Mouse (Mus musculus) MEL (cell line): ENCODE results near the gene Pcgf3. TPM values are rescaled to one million over a fixed set of nuclear protein-coding genes. Genes with fewer than 3 reads are reported as not detected.

Source experiments
- DNase-seq: peaks from one replicate; pipeline ENCODE4 v3.0.0; 2011; ENCODE audit warnings: low read depth, low spot score
- H3K27ac ChIP-seq: 2 replicates; pipeline ENCODE4 v1.5.1; 2012; ENCODE audit warnings: low read depth, mild to moderate bottlenecking, control low read depth, low read length, moderate library complexity; ENCODE audit not compliant: control insufficient read depth
- H3K27me3 ChIP-seq, 2 experiments: fragments of 150-350 bp in 1 of 2; sonication (generic) in 1 of 2; 2 replicates each; pipeline ENCODE4 v1.6.1; 2012; ENCODE audit warnings: low read length in 2 of 2, mild to moderate bottlenecking in 2 of 2, improper control_type of control experiment in 1 of 2, moderate library complexity in 1 of 2; ENCODE audit not compliant: insufficient read depth in 2 of 2, control insufficient read depth in 1 of 2
- H3K36me3 ChIP-seq, 2 experiments: 2 replicates each; pipeline ENCODE4 v1.6.1; 2012 to 2014; ENCODE audit warnings: low read length in 2 of 2, improper control_type of control experiment in 1 of 2, inconsistent platforms in 1 of 2, mild to moderate bottlenecking in 1 of 2; ENCODE audit not compliant: insufficient read depth in 2 of 2, control insufficient read depth in 1 of 2
- H3K4me1 ChIP-seq, 2 experiments: fragments of 150-350 bp in 1 of 2; sonication (generic) in 1 of 2; 2 replicates each; pipeline ENCODE4 v1.6.1; 2012; ENCODE audit warnings: low read length in 2 of 2, improper control_type of control experiment in 1 of 2, mild to moderate bottlenecking in 1 of 2; ENCODE audit not compliant: insufficient read depth in 2 of 2, control insufficient read depth in 1 of 2
- H3K4me3 ChIP-seq, 2 experiments: fragments of 150-350 bp in 1 of 2; sonication (generic) in 1 of 2; 2 replicates each; pipeline ENCODE4 v1.5.1; 2012; ENCODE audit warnings: low read depth in 2 of 2, low read length in 2 of 2, mild to moderate bottlenecking in 2 of 2, moderate library complexity in 2 of 2, control low read depth in 1 of 2, improper control_type of control experiment in 1 of 2; ENCODE audit not compliant: control insufficient read depth in 1 of 2, insufficient read depth in 1 of 2
- H3K79me2 ChIP-seq: 2 replicates; pipeline ENCODE4 v1.6.1; 2012; ENCODE audit warnings: mild to moderate bottlenecking, low read length, moderate library complexity; ENCODE audit not compliant: control insufficient read depth, poor library complexity, insufficient read depth
- H3K9ac ChIP-seq: 2 replicates; pipeline ENCODE4 v1.6.1; 2012; ENCODE audit warnings: low read depth, mild to moderate bottlenecking, control low read depth, low read length, moderate library complexity; ENCODE audit not compliant: control insufficient read depth, poor library complexity, severe bottlenecking
- H3K9me3 ChIP-seq: fragments of 150-350 bp; sonication (generic); replicated peaks from 2 replicates; pipeline ENCODE4 v1.6.1; 2012; ENCODE audit warnings: mild to moderate bottlenecking, low read length, improper control_type of control experiment, moderate library complexity; ENCODE audit not compliant: insufficient read depth
- BHLHE40 ChIP-seq: IDR thresholded peaks from 2 replicates; pipeline ENCODE4 v1.6.1; 2012; ENCODE audit warnings: low read depth, mild to moderate bottlenecking, inconsistent platforms, low read length, improper control_type of control experiment, borderline replicate concordance
- CHD1 ChIP-seq: IDR thresholded peaks from 2 replicates; pipeline ENCODE4 v1.6.1; 2012; ENCODE audit warnings: low read depth, mild to moderate bottlenecking, inconsistent platforms, low read length, improper control_type of control experiment
- E2F4 ChIP-seq: IDR thresholded peaks from 2 replicates; pipeline ENCODE4 v1.6.1; 2011; ENCODE audit warnings: low read depth, low read length, improper control_type of control experiment, borderline replicate concordance
- EP300 ChIP-seq, 2 experiments: IDR thresholded peaks; 2 replicates each; pipeline ENCODE4 v1.6.1; 2011; ENCODE audit warnings: improper control_type of control experiment in 2 of 2, low read length in 2 of 2, low read depth in 1 of 2, mild to moderate bottlenecking in 1 of 2
- ETS1 ChIP-seq: IDR thresholded peaks from 2 replicates; pipeline ENCODE4 v1.6.1; 2012; ENCODE audit warnings: low read depth, mild to moderate bottlenecking, inconsistent platforms, low read length, improper control_type of control experiment, moderate library complexity
- GATA1 ChIP-seq: IDR thresholded peaks from 2 replicates; pipeline ENCODE4 v1.6.1; 2011; ENCODE audit warnings: low read depth, low read length, improper control_type of control experiment
- HCFC1 ChIP-seq: IDR thresholded peaks from 2 replicates; pipeline ENCODE4 v1.6.1; 2012; ENCODE audit warnings: low read depth, mild to moderate bottlenecking, inconsistent platforms, low read length, improper control_type of control experiment, moderate library complexity
- MAZ ChIP-seq: IDR thresholded peaks from 2 replicates; pipeline ENCODE4 v1.6.1; 2012; ENCODE audit warnings: low read depth, mild to moderate bottlenecking, inconsistent platforms, low read length, improper control_type of control experiment
- MXI1 ChIP-seq: IDR thresholded peaks from 2 replicates; pipeline ENCODE4 v1.6.1; 2011; ENCODE audit warnings: mild to moderate bottlenecking, low read depth, low read length, improper control_type of control experiment
- MYC ChIP-seq: IDR thresholded peaks from 2 replicates; pipeline ENCODE4 v1.6.1; 2011; ENCODE audit warnings: low read depth, mild to moderate bottlenecking, low read length, improper control_type of control experiment, moderate library complexity
- NELFE ChIP-seq: IDR thresholded peaks from 2 replicates; pipeline ENCODE4 v1.6.1; 2011; ENCODE audit warnings: low read depth, low read length, improper control_type of control experiment
- NRF1 ChIP-seq: IDR thresholded peaks from 2 replicates; pipeline ENCODE4 v1.6.1; 2014; ENCODE audit warnings: low read depth, mild to moderate bottlenecking, inconsistent platforms, low read length, improper control_type of control experiment, moderate library complexity; ENCODE audit not compliant: poor library complexity, insufficient read depth, severe bottlenecking
- RCOR1 ChIP-seq: IDR thresholded peaks from 2 replicates; pipeline ENCODE4 v1.6.1; 2012; ENCODE audit warnings: low read depth, mild to moderate bottlenecking, inconsistent platforms, low read length, improper control_type of control experiment
- SIN3A ChIP-seq: IDR thresholded peaks from 2 replicates; pipeline ENCODE4 v1.6.1; 2012; ENCODE audit warnings: low read length, improper control_type of control experiment, inconsistent platforms
- TAL1 ChIP-seq: IDR thresholded peaks from 2 replicates; pipeline ENCODE4 v1.6.1; 2012; ENCODE audit warnings: mild to moderate bottlenecking, inconsistent platforms, low read length, moderate library complexity, mixed read lengths
- TBP ChIP-seq: IDR thresholded peaks from 2 replicates; pipeline ENCODE4 v1.8.0; 2011; ENCODE audit warnings: low read depth, low read length, improper control_type of control experiment
- TCF12 ChIP-seq: IDR thresholded peaks from 2 replicates; pipeline ENCODE4 v1.6.1; 2014; ENCODE audit warnings: low read depth, mild to moderate bottlenecking, inconsistent platforms, low read length, improper control_type of control experiment, moderate library complexity
- USF1 ChIP-seq: IDR thresholded peaks from 2 replicates; pipeline ENCODE4 v1.6.1; 2014; ENCODE audit warnings: low read depth, mild to moderate bottlenecking, inconsistent platforms, low read length, improper control_type of control experiment, moderate library complexity
- USF2 ChIP-seq, 2 experiments: IDR thresholded peaks; 2 replicates each; pipeline ENCODE4 v1.6.1; 2011 to 2012; ENCODE audit warnings: improper control_type of control experiment in 2 of 2, low read length in 2 of 2, borderline replicate concordance in 1 of 2, inconsistent platforms in 1 of 2, low read depth in 1 of 2, mild to moderate bottlenecking in 1 of 2; ENCODE audit not compliant: insufficient read depth in 1 of 2
- ZKSCAN1 ChIP-seq: IDR thresholded peaks from 2 replicates; pipeline ENCODE4 v1.6.1; 2012; ENCODE audit warnings: low read depth, mild to moderate bottlenecking, inconsistent platforms, low read length, improper control_type of control experiment, moderate library complexity
- ZMIZ1 ChIP-seq: IDR thresholded peaks from 2 replicates; pipeline ENCODE4 v1.6.1; 2012; ENCODE audit warnings: low read depth, mild to moderate bottlenecking, inconsistent platforms, low read length, improper control_type of control experiment, moderate library complexity
- polyA plus RNA-seq, 2 experiments: library from polyadenylated mRNA; stranded (reverse) in 1 of 2; unstranded in 1 of 2; fragments of >175 nt in 1 of 2; fragments of >200 nt in 1 of 2; gene quantifications; 2 replicates each; pipeline versions ENCODE4 v1.2.1 to v1.2.4; 2012; ENCODE audit warnings: low replicate concordance in 2 of 2, low read depth in 1 of 2; ENCODE audit not compliant: insufficient read length in 2 of 2, insufficient read depth in 1 of 2, missing spikeins in 1 of 2
- total RNA-seq: library from RNA; depleted of rRNA; stranded (reverse); fragments of 300-350 nt; gene quantifications from 2 replicates; pipeline ENCODE4 v1.2.3, GENCODE M21; 2012

Gene Pcgf3
- total and polyA plus RNA-seq, 3 experiments = 7.3 to 26.4 TPM; not detected in 1

DNA sequence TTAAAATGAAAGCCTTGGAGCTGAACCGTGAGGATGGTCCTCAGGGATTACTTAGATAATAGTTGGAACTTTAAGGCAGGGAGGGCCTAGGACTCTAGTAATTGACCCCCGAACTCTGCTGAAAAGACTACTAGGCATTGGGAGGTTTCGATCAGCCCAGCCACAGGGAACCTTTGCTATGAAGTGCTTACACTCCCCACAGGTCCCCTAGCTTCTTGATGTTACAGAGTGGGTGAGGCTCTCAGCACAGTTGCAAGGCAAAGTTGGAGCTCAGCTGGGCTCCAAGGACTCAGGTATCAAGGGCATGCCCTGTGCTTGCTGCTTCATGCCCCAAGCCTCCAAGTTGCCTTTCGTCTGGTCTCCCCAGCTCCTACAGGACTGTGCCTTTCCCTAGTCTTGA is 1.4 kb downstream of the Pcgf3 start:
- H3K4me3 ChIP-seq = peak overlapping the region; percentile 98 to 99
- peak overlapping the region; percentile 99 for H3K9ac ChIP-seq
- TF ChIP-seq MYC = no peak
- TF ChIP-seq E2F4 = no peak
- no peak for TF ChIP-seq MXI1
- TF ChIP-seq NRF1 = no peak
- TF ChIP-seq USF2 (IDR thresholded peaks at IDR 0.05; ENCODE audit: borderline replicate concordance in 1 of 2, insufficient read depth in 1 of 2, low read depth in 1 of 2, low read length in 2 of 2) = no peak
- TF ChIP-seq ZMIZ1 = no peak
- TF ChIP-seq ETS1 = no peak
- TF ChIP-seq RCOR1 = no peak
- TF ChIP-seq TCF12 = no peak
- TF ChIP-seq NELFE = no peak
- no peak for TF ChIP-seq ZKSCAN1
- TF ChIP-seq CHD1 = no peak
- TF ChIP-seq EP300 (IDR thresholded peaks at IDR 0.05; ENCODE audit: low read depth in 1 of 2, low read length in 2 of 2) = no peak
- no peak for TF ChIP-seq BHLHE40
- no peak for TF ChIP-seq USF1
- no peak for TF ChIP-seq MAZ
- peaks cover 2 to 49% of the 10 kb centered on the region in 2 experiments; a peak in 2 of 4 replicates for H3K36me3 ChIP-seq
- H3K4me1 ChIP-seq = peaks cover 34 to 43% of the 10 kb centered on the region in 2 experiments
- no peaks in the 10 kb centered on the region for H3K9me3 ChIP-seq
- no peaks in the 10 kb centered on the region for H3K27me3 ChIP-seq
- H3K79me2 ChIP-seq = peaks cover 46% of the 10 kb centered on the region
- H3K27ac ChIP-seq = no peak overlapping the region
- DNase-seq = peak; percentile 25

DNA sequence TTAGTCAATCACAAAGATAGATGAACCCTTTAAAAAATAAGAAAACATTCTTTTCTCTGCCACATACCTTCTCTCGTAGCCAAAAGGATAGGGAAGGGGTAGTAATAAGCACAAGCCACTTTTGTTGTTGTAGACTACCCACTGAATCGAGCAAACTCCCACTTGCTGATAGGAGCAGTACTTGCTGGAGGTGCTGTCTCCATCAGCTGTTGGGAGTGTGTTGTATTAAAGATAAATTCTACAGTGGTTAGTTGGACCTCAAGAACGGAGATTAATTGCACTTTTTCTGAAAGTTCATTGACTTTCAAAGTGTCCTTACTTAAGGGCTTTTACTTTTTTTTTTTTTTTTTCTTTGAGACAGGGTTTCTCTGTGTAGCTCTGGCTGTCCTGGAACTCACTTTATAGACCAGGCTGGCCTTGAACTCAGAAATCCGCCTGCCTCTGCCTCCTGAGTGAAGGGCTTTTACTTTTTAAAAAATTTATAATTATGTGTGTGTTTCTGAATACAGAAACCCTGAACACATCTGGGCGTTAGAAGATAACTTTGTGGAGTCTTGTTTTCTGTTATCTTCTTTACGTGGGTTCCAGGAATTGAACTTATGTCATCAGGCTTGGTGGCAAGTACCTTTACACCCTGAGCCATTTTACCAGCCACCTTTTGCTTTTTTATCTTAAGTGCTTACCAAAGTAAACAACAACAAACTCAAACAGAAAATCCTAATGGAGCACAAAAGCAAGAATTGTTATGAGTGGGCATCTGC is 4.3 kb downstream of the Pcgf3 start:
- Histone ChIP-seq H3K36me3 (peaks cover 2 to 51% of the 10 kb centered on the region in 2 experiments; a peak in 2 of 4 replicates), H3K9ac (no peak overlapping the region; the same call in 1 of the 2 replicates), H3K27me3 (no peaks in the 10 kb centered on the region), H3K4me3 (no peak overlapping the region), H3K9me3 (no peaks in the 10 kb centered on the region), H3K27ac (peak overlapping the region; percentile 87), H3K79me2 (peaks cover 54% of the 10 kb centered on the region), H3K4me1 (peaks cover 37% of the 10 kb centered on the region in 2 experiments)
- peak; percentile 72 for DNase-seq
- TF ChIP-seq HCFC1 (0 out of 2 replicates have a peak, but pooled peaks have one; percentile 15), SIN3A (peak; percentile 82), NELFE (no peak), TBP (no peak), ETS1 (peak; percentile 70), MXI1 (0 out of 2 replicates have a peak, but pooled peaks have one; percentile 14), EP300 (IDR thresholded peaks at IDR 0.05; ENCODE audit: low read depth in 1 of 2, low read length in 2 of 2) (peak; percentile 46 to 71), MYC (no peak), GATA1 (peak; percentile 64; the same call in 1 of the 2 replicates), TAL1 (peak; percentile 56), TCF12 (peak; percentile 29; the same call in 1 of the 2 replicates)
